Mouse (Mus musculus): ENCODE results near the gene Coq4.

- TF ChIP-seq CTCF (IDR thresholded peaks at IDR 0.05; ENCODE audit: extremely low read depth, insufficient read depth, insufficient read length, insufficient replicate concordance), result no peak
- TF ChIP-seq POLR2A (IDR thresholded peaks at IDR 0.05; ENCODE audit: low read depth, low read length), result no peak
Measured at GRCm38 (mm10) chr2:29747852-29748251, 39.4 kb upstream of the Coq4 start.
